Mouse (Mus musculus) thymus, postnatal 36 days (tissue): ENCODE measurements around the gene Tango6.
A peak's percentile ranks its signal among the peaks of the same experiment; 100 is the strongest.

Experiments used
- DNase-seq, 2 experiments: peaks; one replicate each; pipeline ENCODE4 v3.0.0; 2022; ENCODE audit warnings: mixed read lengths in 2 of 2

Tango6 gene

DNA sequence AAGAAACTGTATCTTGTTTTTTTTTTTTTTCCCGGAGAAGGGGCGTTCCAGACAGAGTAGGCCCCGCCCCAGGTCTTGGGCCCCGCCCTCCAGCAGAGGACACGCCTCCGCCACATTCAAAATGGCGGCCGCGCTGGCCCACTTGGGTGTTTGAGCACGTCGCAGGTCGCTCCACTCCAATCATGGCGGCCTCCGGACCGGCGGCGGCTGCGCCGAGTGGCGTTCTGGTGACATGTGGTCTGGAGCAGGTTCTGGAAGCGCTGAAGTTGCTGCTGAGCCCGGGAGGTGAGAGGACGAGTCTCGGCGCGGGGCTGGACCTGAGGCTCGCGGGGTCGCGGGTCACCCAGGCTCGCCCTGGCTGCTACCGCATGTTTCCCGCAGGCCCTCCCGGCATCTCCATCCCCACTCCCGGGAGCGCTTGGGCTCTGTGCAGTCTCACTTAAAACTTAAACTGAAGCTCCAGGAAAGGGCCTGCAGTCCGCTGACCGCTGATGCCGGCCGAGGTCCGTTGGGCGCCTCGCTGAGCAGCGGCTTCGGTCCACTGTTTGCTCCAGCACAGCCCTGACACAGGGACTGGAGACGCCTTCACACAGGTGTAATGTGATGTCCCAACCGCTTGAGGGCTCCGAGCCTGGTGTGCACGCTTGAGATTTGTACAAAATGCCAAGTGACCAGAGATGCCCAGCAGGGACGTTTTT lies at the start of gene Tango6:
TSS of gene Tango6 (plus strand) at position 98 of the 698 bp plus-strand sequence.
- peak; percentile 87 to 91 for DNase-seq

DNA sequence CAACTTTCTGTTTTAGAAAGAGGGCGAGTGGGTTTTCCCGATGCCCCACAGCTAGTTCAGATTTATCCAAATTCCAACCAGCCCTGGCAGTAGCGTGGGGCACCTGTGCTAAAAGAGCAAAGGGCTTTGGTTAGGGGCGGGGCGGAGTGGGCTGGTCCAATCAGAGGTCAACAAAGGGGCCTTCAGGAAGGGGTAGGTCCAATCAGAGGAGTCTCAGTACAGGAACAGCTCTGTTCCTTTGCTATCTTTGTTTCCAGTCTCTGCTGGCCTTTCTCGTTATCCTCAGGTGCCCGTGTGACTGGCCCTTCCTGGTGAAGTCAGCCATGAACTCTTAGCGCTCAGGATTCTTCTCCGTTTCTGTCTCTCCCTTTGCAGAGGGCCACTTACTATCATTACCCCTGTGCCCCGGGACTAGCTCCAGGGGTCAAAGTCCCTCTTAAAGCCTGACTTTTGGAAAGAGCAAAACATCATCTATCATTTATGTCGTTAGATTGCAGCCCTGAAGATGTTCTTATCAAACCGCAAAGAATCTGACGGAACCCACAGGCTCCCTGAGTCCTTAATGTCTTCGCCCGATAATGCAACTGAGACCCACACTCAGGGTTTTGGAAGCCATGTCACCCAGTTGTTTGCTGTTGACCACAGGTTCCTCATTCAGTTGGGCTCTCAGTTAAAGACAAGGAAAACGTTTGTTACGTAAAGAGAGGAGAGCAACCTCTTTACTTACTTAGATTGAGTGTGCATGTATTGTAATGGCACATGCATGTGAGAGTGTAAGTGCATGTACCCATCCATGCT lies 49.3 kb upstream of the Tango6 start:
- peak; percentile 70 to 74 for DNase-seq

DNA sequence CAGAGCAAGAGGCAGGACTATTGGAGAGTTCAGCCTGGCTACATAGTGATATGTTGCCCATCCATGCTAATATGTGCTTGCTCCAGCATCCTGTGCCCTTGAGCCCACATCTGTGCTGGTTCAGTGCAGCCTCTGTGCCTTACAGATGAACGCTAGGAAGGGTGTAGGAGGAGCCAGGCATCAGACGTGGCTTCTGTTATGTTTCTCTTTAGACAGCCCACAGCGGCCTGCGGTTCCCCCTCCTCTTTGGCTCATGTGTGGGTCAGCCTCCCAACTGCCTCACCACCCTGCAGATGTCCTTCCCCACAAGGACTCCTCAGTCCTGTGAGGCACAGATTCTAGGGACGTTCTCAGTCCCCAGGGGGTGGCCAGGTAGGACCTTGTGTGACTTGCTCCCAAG lies 47.6 kb upstream of the Tango6 start:
- no peak for DNase-seq

DNA sequence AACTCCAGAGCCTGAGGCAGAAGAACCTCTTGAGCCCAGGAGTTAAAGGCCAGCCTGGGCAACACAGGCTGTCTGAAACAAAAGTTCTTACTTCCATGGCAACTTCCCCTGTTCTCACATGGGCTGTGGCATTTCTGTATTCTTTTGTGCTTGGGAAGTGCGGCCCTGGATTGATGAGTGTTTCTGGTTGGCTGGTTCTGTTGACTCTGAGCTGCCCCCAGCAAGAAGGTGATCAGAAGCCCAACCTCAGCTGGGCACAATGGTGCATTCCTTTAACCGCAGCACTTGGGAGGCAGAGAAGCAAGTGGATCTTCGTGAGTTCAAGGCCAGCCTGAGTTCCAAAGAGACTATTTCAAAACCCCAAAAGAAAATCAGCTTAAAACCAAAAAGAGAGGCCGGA lies 45.4 kb upstream of the Tango6 start:
- no peak for DNase-seq

DNA sequence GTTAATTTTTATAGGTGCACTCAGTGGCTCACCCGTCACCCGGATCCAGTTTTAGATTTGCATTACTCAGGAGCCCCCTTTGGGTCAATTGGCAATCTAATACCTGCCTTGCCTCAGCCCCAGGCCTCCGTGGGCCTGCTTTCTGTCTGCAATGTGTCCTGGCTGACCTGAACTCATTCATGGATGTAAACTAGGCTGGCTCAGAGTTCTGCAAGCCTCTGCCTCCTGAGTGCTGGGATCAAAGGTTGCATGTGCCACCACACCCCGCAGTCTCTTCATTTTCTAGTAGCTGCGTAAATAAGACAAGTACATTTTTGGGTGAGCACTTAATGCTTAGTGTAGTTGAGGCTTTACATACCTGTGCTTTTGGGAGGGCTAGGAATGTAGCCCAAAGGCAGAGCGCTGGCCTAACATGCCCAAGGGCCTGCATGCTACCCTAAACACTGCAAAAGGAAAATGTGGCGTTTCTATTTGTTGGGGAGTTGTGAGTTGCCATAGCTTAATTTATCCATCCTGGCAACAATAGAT lies 44.0 kb upstream of the Tango6 start:
- no peak for DNase-seq

DNA sequence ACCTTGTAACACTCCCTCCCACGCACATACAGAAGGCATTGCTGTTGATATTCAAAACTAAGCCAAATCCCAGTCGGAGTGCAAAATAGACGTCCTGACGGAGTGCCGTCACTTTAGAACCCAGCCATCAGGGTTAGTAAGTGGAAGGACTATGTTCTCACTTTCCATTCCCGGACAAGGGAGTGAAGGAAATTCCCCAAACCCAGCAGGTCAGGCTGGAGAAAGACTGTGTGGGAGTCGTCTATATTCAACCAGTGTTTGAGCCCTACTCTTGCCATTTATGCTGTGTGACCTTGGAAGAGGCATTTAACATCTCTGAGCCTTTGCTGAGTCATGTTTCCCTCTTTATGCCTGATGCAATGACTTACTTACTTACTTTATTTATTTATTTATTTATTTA lies 42.7 kb upstream of the Tango6 start:
- no peak for DNase-seq

DNA sequence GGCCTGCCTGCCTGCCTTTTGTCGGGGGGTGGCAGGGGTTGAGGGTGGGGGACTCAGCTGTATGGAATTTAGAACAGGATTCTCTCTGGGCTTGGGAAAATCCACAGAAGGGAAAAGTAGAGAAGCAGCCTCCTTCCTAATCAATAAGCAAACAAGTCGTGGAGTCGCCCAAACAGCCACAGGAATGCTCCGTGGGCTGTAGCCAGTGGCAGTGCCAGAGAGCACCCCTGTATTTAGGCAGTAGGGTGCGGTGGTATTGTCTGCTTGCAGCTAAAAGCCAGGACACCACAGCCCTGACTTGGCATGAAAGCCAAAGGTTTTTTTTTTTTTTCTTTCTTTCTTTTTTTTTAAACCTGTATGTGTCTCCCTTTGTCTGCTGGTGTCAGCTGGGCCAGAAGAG lies 41.9 kb upstream of the Tango6 start:
- DNase-seq: no peak

DNA sequence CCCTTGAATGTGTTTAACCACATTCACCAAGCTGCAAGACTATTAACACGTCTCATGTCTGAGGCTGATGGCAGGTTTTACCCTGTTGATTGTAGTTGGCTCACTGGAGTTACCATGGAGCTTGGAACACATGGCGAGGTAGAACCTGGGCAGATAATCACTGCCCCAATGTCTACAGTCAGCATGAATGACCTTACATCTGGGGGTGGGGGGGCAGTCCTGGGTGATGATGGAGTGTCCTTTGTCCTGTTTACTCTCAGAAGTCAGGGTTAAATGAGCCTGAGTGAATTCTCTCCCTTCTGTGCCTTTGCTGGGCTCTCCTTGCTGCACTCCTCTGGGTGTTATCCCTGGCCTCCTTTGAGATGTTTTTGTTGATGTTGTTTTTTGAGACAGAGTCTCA lies 40.7 kb upstream of the Tango6 start:
- no peak for DNase-seq

DNA sequence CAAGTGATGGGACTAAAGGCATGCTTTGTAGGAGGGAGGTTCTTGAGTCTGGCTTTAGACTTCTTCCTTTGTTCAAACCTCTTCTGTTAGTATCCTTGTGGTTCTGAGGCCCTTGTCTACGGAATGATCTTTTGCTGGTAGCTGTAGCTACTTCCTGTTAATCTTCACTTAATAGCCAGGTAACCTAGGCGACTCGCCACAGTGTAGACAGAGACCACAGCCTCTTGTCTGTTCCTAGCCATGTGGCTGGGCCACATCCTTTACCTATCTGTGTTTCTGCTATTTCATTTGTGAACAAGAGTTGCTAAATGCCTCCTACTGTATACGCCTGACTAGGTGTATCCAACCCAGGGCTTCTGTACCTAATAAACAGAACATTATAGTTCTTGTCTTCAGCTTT lies 39.8 kb upstream of the Tango6 start:
- DNase-seq: peak; percentile 15 to 38

DNA sequence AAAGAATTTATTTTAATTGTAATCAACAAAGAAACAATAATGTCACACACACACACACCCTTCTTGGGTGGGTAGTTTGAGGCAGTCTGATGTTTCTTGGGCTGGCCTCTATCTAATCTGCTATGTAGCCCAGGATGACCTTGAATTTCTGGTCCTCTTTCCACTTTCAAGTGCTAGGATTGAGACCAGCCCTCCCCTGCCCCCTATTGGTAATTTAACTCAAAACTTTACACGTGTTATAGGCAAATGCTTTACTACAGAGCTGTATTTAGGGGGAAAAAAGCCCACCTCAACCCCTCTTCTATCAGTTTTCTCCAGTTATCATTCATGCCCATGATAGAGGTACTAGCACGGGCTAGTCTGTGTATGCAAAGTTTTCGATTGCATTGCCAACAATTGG lies 37.9 kb upstream of the Tango6 start:
- DNase-seq: no peak

DNA sequence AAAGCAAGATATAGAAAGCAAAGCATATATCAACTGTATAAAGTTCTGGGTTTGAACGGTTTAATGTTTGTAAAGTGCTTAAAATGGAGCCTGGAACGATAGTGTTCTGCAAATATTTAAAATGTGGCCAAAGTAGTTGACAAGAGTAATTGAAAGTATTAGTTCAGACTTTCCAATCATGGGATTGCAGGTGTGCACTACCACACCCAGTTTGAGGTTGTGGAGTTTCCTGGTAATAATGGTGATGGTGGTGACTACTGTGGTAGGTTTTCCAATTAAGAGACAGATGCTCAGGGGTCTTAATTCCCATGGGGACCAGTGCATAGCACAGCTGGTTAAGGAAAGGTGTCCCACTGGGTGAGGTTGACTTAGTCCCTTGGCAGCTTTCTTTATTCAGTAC lies 36.7 kb upstream of the Tango6 start:
- DNase-seq: no peak

DNA sequence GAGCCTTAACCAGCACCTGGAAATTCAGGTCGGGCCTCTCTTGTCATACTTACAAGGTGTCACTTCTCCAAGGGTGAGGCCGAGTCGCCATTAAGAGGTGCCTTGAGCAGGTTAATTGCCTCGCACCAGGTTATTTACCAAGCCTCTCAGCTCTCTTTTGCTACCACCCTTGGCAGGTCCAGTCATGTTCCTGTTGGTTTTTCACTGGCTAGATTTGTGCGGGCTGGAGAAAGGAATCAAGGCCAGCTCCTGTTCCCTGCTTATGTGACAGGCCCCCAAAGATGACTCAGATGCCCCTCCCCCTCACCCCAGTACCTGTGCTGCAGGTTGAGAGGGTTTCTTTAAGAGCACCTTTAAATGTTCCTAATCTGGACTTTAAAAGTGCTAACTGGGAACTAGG lies 36.1 kb upstream of the Tango6 start:
- no peak for DNase-seq

DNA sequence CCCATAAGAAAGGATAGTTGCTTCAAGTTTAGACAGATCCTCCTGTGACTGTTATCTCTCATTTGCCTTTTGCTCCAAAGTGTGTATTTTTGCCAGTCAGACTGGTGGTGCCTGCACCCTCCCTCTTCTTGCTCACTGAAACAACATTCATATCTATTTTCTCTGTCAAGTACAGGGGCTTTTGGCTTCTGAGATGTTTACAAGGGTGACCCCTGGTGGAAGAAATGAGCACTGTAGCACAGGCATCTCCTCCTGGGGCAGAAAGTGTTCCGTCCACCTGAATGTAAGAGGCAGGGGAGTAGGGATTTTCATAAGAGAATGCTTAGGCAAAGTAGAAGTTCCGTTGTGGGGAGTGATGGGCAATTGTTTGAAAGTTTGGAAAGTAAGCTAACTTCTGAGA lies 35.5 kb upstream of the Tango6 start:
- peak; percentile 60 to 70 for DNase-seq

DNA sequence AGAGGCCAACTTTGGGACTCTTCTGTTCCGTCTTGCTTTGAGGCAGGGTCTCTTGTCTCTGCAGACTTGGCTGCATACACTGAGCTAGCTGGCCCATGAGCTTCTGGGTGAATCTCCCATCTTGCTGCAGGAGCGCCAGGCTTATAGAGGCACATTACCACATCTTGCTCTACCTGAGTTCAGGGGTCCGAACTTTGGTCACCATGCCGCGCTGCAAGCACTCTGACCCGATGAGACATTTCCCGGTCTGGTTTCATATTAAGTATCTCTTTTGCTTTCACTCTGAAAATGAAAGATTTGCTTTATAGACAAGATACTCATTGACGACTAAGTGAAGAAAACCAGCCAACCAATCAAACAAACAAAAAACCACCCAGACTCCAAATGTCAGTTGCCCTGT lies 34.4 kb upstream of the Tango6 start:
- no peak for DNase-seq

DNA sequence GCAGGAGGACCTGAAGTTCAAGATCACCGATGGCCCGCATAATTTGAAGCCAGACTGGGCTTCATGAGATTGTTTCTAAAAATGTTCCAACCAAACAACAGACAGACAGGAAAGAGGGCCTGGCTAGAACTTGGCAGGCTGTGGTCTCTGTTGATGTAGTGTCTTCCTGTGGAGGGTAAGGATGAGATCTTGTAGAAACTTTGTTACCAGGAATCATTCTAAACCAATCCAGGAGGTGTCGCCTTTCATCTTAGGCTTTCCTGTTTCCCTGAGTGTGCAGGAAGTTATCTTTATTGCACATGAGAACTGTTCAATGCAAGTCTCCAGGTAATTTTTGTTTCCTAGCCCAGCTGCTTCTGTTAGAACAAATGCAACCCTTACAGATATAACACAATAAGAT lies 30.9 kb upstream of the Tango6 start:
- no peak for DNase-seq

DNA sequence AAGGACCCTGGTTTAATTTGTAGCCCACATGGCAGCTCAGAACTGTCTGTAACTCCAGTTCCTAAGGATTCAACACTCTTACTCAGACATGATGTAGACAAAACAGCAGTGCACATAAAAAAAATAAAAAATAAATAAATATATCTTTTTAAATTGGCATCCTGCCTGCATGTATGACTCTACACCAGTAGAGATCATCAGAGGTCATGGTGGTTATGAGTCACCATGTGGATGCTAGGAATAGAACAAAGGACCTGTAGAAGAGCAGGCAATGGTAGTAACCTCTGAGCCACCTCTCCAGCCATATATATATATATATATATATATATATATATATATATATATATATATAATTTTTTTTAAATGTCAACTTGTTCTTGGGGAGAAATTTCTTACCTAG lies 26.8 kb upstream of the Tango6 start:
- no peak for DNase-seq

DNA sequence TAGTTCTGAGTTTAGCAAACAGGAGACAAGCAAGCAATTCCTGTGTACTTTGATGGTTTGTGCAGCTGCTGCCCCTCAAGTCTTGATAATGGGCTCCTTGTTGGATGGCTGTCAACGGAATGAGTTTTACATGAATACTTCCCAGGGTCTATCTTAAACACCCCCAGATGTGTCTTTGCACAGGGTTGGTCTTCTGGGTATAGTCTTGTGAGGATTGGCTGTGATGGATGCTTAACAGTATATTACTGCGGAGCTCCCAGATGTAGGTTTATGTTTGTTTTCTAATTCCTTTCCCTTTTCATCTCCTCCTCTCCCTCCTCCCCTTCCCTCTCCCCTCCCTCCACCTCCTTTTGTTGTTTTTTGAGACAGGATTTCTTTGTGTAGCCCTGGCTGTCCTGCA lies 10.1 kb upstream of the Tango6 start:
- no peak for DNase-seq

DNA sequence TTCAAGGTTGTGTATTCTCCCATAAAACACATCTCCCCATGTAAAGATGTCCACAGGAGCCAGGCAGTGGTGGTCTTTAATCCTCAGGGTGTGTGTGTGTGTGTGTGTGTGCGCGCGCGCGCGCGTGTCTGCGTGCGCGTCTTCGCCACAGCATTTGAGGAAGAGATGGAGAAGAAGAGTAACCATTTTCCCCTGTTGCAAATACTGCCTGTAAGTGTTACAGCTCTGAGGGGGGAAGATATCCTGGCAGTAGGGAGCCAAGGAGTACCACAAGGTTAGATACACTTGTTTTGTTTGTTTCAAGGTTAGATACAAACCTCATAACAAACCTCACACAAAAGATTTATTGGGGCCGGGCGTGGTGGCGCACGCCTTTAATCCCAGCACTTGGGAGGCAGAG lies 8.6 kb upstream of the Tango6 start:
- no peak for DNase-seq

DNA sequence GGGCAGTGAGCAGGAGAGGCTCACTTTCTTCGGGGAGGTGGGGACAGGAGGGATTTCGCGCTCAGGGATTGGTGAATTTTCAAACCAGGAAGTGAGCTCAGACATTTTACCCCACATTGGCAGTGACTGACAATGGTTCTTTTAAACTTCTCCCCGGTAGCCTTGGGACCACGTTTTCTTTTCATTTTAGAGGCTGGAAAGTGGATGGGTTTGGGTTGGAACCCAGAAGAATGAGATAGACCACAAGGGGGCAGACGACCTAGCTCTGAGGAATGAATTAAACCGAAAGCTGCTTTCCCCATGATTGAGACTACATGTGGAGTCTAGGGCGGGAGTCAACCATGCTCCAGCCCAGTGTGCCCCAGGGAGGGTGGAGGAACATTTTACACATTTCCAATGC lies 8.0 kb upstream of the Tango6 start:
- no peak for DNase-seq

DNA sequence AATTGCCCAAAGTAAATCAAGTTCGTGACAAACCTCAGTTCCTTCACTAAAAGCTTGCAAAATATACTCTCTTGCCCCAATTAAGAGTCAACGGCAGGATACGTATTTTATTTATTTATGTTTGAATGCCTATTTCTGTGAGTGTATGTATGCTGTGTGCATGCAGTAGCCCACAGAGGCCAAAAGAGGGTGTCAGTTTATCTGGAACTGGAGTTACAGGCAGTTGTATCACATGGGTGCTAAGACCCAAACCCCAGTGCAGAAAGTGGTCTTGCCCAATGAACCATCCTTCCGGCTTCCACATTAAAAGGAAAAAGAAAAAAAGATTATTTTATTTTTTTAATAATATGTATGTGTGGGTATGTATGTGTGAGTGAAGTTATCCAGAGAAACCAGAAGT lies 1.5 kb downstream of the Tango6 start:
- DNase-seq: no peak

DNA sequence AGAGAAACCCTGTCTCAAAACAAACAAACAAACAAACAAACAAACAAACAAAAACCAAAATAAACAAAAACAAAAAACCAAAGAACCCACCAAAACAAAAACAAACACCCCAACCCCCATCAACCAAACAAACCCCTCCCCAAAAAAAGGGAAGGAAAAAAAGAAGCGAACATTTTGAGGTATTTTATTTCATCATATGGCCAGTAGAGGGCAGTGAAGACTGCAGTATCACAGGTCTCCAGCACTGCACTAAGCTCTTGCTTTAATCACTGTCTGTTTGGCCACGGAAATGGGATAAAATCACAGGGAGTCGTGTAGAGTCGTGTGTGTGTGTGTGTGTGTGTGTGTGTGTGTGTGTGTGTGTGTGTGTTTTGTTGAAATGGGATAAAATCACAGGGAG lies 4.6 kb downstream of the Tango6 start:
- DNase-seq: no peak

DNA sequence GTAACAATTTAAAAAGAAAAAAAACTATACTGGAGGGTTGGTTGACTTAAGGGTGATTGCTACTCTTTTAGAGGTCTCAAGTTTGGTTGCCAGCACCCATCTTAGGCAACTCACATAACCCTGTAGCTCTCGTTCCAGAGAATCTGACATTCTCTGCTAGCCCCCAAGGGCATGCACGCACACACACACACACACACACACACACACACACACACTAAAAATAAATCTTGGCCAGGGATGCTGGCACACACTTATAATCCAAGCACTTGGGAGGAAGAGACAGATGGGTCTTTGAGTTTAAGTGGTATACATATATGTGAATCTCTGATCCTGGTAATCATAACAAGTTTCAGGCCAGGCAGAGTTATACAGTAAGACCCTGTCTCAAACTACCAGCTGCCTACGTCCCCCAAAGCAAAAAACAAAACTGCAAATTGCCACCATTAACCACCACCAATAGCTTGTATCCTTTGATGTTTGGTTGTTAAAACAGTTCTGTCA lies 14.9 kb downstream of the Tango6 start:
- no peak for DNase-seq

DNA sequence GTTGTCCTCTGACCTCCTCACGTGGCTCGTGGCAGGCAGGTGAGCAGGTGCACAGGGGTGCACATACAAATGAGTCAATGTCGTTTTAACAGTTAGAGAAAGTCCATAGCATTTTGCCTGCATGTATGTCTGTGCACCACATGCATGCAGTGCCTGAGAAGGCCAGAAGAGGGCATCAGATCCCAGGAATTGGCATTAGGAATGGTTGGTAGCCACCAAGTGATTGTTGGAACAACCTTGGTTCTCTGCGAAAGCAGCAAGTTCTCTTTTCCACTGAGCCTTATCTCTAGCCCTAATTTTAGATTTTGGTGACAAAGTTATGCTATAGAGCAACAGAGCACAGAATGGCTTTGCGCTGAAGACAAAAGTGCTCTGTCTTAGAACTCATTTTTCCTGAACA lies 16.7 kb downstream of the Tango6 start:
- peak; percentile 48 to 61 for DNase-seq

DNA sequence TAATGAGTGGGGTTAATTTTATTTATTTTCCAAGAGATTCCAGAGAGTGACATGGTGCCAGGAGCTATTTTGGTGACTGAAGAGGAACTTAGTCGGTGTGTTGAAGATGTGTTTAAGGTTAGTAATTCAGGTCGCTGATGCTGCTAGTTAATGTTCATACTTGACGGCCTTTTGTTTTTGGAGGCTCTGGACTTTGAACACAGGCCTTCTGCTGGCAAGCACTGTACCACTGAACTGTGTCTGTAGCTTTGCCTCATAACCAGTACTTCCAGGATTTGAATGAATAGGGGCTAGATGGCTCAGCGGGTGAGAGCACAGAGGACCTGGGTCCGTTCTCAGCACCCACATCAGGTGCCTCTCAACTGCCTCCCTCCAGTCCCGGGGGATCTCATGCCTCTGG lies 17.3 kb downstream of the Tango6 start:
- DNase-seq: no peak
